Mouse (Mus musculus) brain, embryonic 18.5 days (tissue): ENCODE measurements around the gene Rora.

ENCODE experiments used
- DNase-seq: peaks from one replicate; pipeline ENCODE4 v3.0.0-alpha.2; 2012; ENCODE audit warnings: low read depth, low spot score

The Rora gene

DNA sequence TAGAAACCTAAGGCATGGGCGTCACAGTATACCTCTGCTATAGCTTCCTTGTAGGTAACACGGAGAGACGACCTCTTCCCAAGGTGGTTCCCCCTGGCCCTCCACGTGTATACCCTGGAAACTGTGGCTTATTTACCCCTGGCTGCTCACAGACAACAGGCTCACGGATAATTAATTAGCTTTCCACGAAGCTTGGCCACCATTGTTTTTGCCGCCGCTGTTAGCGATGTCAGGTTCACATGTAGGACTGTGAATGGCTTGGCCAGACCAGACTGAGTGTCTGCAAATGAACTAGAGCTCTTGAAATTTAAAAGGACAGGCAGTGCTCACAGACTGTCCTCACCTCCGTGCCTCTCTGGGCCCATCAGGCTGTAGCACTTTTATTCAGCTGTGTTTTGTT is 483.8 kb downstream of the Rora start:
- DNase-seq: no peak

DNA sequence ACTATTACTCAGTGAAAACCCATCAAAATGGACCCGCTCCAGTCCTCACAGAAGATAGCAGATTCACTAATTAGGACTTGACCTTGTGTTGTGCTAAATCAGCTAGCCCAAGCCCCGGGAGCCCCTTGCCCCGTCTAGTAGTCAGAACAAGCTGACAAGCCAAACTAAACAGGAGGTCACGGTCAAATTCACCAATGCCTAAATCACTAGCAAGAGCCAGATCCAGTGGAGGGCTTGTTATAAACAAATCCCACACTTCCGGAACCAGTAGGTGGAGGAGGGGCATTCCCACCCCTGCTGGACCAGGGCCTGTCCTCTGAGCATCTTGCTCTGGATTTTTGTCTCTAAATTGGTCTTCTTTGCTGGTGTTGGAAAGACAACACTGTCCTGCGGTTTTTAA is 486.6 kb downstream of the Rora start:
- no peak for DNase-seq

DNA sequence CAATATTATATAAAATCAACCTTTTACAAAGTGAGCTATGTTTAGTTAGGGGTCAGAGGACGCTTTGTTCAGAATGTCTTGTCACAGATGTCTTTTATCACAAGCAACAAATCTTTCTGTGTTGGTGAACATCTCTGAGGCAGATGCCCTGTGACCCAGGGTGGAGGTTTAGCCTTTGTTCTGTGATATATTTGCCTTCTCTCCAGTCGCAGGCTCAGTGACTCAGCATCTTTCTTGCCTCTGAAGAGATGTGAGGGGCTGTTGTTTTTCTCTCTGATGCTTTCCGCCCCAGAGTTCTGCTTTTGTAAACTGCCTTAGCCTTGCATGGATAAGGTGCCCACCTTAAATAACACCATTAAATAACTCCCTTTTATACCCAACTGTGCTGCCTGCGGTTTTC is 488.3 kb downstream of the Rora start:
- no peak for DNase-seq

DNA sequence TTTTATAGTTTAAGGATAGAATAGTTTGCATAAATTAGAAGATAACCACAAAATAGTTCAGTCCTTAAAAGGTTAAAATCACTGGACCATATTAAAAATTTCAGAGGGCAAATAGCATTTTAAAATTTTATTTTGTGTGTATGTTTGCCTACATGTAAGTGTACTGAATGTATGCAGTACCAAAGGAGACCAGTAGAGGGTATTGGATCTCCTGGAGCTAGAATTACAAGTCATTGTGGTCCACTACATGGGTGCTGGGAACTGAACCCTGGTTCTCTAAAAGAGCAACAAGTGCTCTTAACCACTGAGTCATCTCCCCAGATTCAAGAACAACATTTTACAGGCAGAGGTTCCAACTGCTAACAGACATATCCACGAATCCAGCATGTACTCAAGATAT is 493.4 kb downstream of the Rora start:
- DNase-seq: no peak

DNA sequence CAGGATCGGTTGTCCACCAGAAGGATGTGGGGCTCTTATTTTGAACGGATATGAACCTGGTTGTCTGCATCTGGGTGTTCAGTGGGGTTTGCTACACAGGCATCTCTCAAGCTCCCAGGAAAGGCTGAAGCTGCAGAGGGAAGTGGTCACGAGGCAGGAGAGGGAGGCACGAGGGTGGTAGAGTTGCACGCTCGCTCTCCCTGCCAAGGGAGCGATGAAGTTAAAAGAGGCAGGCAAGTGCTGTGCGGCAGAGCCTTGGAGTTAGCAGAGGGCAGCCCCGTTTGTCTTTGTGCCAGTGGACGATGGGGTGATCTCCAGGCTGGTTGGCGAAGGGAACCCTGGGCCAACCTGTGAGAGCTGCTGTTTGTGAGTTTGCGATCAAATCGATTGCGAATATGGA is 496.6 kb downstream of the Rora start:
- DNase-seq: no peak

DNA sequence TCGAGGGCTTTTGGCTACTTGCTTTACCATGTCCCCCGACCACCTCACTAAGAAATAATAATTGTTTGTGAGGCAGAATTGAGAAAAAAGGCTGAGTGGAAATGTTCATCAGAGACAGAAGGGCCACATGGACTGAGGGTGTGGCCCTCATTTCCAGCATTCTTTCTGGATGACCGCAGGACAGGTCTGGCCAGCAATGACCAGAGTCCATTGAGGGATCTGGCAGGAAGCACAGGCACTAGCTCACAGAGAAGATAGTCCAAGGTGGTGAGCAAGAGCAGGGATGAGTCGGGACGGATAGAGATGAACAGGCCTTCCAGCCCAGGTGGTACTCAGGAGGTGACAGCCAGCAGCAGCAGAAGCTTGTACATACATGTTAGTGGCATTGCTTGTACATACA is 501.1 kb downstream of the Rora start:
- no peak for DNase-seq

DNA sequence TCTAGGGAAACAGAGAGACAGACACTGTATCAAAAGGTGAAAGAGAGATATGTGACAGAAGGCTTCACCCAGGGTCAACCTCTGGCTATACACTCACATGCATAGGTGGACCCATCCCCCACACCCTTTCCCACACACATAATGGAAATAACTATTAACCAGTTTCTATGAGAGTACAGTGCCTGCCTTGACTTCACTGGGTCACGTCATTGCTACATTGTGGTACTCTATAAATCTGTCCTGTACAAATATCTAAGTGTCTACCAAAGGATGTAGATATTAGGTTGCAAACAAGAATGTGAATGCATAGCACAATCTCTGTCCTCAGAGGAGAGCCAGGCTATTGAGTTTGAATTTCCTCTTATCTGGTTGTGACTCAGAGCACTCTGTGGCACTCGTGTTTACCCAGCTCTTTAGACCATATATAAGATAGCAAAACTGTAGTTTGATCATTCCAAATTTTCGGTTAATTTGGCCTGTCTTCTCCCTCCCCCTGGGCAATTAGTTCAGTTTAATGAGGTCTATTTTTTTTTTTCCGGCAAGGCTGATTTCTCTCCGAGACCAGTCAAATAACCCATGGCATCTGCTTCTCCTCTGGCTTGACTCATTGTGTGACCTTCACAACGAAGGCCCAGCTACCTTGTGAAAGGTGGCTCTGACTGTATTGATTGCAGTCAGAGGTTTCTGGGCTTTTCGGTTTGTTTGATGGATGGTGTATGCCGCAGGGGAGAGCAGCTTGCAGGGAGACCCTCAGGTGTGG is 502.4 kb downstream of the Rora start:
- DNase-seq: no peak

DNA sequence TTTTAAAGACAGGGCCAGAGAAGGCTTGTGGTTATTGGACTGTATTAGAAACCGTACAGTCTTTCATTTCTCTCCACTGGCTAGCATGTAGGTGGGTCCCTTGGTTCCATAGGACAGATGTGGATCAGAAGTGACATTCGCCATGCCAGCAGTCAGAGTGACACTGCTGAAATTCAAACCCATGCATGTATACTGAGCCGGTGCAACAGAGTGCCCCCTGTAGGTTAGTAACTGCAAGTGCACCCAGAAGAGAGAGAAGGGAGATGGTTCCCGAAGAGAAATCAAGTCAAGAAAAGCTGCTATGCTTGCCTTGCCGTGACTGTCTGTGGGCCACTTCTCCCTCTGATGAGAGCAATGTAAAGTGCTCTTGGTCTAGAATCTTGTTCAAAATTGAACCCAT is 507.2 kb downstream of the Rora start:
- no peak for DNase-seq

DNA sequence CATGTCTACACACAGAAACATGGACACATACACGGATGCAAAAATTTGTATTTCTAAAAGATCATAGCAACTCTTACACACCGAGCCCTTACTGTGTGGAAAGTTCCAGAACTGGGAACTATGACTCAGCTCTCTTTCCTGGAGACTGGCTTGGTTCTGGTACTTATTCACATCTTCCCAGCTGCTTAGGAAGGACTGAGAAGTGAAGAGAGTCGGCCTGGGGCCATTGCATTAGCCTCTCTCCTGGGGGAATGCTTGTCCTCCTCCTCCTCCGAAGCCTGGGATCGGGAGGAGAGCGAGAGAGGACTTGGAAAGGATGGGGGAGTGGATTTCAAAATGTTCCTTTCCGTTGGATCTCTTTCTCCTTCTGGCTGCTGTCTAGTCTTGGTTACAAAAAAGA is 511.1 kb downstream of the Rora start:
- no peak for DNase-seq

DNA sequence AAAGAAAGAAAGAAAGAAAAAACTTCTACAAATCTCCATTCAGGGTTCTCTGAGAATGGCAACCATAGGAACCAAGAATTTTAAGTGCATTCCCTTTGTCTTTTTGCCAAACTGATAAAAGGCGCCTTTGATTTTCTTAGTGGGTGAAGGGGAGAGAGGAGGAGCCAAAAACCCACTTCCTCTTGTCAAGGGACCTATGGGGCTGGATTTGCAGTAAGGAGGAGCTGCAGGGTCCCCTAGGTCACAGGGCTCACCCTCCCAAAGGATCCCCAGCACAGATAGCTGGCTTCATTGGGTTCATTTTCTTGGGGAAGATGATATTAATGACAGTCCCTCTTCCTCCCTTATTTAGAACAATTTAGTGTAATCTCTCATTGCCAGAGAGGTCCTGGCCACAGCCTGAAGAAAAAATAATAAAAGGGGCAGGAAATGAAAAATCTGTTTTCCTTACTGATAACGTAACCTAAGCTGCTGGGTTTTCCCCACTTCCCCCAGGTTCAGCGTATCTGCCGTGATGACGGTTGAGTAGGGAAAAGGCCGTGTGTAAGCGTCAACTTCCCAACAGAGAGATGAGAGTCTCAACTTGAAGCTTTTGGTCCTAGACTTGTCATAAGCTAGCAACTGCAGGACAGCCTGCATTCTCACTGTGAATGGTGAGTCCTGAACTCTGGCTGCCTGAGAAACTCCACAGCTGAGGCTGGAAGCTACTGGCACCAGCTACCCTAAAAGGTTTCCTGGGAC is 511.7 kb downstream of the Rora start:
- no peak for DNase-seq

DNA sequence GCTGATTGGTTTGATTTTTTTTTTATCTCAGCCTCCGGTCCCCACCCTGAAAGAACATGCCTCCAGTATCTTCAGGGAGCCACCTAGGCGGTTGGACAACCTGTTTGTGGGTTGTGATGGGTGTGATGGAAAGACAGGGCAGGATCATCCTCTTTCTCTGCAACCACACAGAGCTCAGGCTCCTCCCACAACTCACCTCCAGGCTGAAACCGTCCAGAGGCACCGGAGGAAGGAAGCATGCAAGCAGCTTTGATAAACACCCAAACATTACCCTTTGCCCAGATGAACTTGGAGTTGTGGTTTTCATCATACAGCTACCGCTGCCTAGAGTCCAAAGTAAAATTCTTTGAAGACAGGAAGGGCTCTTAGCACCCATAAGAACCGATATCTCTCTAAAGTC is 520.5 kb downstream of the Rora start:
- DNase-seq: no peak

DNA sequence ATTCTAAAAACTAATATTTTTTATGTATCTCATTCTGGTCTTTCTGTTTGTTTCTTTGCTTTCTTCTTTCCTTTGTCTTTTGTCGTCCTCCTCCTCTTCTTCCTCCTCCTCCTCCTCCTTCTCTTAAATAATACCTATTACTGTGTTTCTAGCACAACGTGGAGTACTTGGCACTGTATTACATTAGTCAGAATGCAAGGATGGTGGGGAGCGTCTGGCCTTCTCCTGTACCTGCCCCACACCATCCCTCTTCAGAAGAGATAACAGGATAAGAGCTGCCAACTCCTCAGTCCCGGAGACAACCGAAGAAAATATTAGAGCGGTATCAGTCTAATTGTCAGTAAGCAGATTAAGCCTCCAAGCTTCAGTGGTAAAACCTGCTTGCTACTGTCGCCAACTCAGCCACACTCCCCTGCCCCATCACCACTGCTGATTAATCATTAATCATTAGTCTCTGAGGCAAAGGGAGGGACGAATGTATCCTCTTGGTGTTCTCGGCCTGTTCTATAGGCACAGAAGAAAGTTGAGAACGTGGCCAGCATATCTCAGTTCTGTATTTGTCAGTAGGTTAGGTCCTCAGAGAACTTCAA is 521.0 kb downstream of the Rora start:
- no peak for DNase-seq

DNA sequence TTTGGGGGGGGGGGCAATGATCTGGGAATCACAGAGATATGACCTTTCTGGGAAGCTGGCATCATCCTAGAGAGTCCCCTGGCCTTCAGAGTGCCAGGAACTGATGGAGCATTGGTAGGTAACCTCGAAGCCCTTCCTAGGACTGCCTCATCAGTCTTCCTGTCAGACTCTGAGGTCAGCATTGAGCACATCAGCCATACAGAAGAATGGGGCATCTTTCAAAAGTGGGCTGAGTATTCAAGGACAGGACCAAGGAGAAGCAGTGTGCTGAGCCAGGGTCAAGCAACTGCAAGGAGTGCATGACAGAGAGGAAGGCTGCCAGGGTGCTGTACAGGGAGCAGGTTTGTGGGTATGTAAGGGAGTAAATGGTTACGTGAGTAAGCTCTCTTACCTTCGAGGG is 523.4 kb downstream of the Rora start:
- DNase-seq: no peak

DNA sequence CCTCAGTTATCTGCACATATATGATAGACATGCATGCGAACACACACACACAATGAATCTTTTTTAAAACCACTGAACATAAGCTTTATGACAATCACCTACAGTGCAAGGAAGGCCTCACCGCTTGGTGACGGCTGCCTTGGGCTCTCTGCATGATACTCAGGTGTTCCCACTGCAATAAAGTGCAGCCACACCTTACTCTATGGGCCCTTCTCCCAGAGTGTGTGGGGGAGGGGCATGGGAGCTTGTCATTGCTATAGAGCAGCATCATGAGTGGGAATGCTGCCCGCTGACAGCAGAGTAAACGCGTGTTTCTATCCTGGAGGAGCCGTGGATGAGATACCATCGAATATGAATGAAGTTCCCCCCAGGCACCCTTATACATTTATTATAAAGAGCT is 525.6 kb downstream of the Rora start:
- no peak for DNase-seq

DNA sequence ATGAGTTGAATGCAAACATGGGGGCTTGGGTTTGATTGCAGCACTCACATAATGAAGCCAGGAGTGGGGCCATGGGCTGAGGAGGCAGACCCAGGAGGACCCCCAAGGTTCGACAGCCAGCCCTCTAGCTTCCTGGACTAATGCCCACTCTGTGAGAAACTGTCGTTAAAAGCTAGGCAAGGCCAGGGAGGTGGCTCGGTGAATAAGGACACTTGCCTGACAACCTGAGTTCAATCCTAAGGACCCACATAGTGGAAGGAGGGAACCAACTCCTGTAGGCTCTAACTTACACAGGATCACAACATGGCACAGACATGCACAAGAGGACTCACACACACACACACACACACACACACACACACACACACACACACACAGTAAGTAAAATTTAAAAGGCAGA is 527.4 kb downstream of the Rora start:
- DNase-seq: no peak

DNA sequence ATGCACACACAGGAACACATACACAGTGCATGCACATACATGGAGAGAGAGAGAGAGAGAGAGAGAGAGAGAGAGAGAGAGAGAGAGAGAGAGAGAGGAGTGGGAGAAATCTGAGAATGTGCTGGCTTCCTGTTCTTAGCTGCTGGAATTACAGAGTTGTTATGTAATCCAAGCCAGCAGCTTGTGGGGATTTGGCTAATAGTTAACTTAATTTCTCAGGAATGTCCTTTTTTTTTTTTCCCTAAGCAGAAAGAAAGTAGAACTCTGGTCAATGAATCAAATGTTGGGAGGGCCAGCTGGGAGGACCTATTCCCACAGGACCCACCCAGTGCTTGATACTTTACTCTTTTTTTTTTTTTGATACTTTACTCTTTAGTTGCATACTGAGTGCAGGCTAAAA is 527.8 kb downstream of the Rora start:
- DNase-seq: no peak

DNA sequence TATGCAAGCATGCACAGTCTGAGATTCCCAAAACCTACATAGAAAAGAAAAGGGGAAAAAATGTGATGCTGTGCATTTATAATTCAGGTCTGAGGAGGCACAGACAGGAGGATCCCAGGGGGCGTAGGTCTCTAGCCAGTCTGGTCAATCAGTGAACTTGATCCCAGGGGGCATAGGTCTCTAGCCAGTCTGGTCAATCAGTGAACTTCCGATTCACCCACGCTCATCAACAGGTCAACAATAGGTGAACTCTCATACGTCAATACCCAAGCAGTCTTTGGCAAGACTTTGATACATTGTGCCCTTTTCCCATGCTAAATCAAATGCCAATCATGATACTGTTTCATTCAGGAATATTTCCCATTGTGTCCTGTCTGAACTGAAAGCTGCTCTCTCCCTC is 530.3 kb downstream of the Rora start:
- no peak for DNase-seq

DNA sequence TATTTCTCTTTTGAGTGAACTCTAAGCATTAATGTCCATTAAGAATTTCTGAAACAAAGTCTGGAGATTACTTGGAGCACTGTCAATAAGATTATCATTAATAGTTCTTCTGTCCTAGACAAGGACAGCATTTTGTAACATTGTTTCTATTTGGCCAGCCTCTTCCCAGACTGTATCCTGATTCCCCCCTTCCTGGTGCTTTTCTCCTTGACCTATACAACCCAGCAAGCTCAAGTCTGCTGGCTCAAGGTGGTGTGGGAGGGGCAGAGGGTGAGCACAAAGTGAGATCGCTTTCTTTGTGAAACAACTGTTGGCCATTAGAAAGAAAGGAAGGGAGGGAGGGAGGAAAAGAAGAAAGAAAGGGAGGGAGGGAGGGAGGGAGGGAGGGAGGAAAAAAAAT is 537.1 kb downstream of the Rora start:
- no peak for DNase-seq

DNA sequence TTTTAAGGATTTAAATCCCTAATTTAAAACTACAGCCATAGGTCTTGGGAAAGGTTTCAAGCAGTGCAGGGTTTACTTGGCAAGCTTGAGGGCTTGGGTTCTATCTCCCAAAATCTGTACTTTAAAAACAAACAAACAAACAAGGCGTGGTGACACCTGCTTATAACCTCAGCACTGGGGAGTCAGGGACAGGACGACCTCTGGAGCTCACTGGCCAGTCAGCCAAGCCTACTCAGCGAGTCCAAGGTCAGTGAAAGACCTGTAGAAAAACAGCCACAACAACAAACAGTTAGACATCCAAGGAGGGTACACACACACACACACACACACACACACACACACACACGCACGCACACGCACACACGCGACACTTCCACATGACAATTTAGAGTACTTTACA is 538.9 kb downstream of the Rora start:
- no peak for DNase-seq

DNA sequence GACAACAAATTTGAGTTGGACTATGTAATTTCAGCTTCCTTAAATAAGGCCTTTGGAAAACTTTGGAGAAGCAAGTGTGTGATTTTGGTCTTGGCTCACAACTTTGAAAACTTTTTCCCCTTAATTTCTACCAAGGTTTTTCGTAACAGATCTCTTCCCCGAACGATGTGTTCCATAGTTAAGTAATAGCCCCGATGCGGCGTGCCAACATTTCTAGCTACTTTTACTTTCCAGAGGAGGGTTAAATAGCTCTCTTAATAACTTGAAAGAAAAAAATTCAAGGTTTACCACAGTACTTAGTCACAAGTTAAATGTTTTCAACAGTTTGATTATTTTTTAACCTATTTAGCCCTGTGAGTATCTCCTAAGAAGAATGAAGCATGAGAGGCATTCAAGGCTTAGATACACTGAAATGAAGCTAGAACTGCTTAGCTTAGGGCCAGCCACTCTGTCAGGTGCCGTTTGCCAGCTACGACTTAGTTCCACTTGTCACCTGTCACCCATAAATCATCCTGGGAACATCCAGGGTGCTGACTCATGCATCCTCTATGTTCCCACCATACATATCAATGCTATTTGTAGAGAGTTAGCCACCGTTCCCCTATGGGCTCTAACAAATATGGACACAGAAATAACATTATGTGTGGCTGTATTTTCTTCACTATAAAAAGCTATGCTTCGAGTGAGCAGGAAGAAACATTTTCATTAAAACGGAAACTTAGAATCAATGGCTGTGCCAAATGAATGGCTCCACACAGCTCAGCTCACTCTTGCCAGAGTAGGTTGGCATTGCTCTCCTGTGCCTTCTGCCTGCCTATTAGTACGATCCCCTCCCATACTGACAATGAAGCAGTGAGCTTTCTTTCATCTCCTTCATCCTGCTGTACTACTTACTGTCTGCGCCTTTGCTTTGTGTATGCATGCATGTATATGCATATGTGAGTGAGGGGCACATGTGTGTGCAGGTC is 541.3 kb downstream of the Rora start:
- no peak for DNase-seq

DNA sequence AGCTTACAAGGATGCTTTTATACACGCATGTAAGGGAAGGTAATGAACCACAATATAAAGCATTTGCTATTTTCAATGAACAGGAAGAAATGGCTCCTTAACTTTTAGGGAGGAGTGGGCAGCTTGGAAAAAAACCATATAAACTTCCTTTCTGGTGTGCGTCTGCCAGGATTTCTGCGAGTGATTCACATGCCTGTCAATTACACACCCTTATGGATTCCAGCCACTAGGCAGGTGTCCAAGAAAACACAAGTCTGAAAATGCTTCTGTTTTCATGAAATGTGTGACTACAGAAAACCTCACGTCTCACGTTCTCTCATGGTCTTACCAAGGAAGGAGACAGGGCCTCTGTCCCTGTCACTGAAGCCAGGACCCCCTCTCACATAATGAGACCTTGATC is 560.2 kb downstream of the Rora start:
- DNase-seq: no peak

DNA sequence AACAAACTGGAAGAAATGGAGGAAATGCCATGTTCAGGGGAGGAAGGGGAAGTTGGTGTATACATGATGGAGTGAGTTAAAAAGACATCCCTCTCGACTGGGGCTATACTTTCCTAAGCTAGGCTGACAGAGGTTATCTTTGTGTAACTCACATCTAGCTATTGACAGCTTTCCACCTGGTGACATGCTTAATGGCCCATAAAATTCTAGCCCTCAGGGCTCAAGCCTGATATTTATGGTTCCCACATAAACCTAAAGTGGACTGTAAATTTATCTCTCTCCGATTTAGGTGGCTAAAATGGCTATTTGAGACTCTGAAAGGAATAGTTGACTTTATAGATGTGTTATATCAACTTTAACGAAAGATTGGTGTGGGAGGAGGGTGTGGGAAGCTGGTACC is 571.3 kb downstream of the Rora start:
- no peak for DNase-seq
